Mouse (Mus musculus): ENCODE results near the gene Ganc.

DNA sequence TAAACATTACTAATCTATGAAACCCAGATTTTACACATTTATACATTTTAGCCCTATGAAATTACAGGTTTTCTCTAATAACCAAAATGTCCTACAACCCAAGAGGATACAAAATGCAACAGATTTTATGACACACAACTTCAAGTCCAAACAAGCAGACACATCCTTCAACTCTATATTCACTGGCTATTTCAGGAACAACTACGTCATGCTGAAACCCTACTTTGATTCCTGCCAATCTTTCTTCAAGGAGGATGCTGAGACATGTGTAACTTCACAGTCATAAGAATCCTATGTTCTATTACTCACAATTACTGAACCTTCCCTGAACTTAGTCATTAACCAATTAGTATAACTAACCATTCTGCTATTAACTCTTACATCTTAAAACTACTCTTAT is 16.4 kb upstream of the Ganc start:
- no peak for TF ChIP-seq CTCF (IDR thresholded peaks at IDR 0.05; ENCODE audit: extremely low read depth, insufficient read length, insufficient replicate concordance, low read depth, low read length)
- no peak for TF ChIP-seq POLR2A (IDR thresholded peaks at IDR 0.05; ENCODE audit: low read depth, low read length)

All from small intestine, adult 2 months (tissue).